Mouse (Mus musculus) layer of hippocampus, adult 8-10 months (tissue): Measurements from ENCODE around the gene A930018P22Rik. TPM values are rescaled to one million over a fixed set of nuclear protein-coding genes. Genes with fewer than 3 reads are reported as not detected.

Experiments used
- DNase-seq, 2 experiments: peaks; one replicate each; pipeline ENCODE4 v3.0.0; 2022; ENCODE audit warnings: low spot score in 2 of 2
- total RNA-seq, 4 experiments: library from RNA; stranded (reverse); gene quantifications; 2 replicates each; pipeline ENCODE4 v1.2.4; 2022

The A930018P22Rik gene
- total RNA-seq, 4 experiments from 2014 or later: 0.54 TPM; not detected in 3

DNA sequence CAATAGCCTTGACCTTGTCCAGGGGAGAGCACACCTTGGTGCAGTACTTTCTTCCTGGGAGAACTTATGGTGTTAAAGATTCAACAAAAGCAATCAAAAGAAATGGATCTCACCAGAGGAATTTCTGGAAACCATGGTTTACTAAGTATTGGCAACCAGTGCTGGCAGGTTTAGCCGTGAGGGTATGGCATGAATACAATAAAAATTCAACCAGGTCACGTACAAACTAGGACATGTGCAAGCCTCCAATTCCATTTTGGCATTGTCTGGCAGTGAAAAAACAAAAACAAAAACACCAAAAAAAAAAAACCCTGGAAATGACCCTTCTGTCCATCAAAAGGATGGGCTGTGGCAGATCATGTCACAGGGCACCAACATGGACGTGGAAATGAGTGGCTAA, 31.3 kb downstream of the A930018P22Rik start:
- no peak for DNase-seq

DNA sequence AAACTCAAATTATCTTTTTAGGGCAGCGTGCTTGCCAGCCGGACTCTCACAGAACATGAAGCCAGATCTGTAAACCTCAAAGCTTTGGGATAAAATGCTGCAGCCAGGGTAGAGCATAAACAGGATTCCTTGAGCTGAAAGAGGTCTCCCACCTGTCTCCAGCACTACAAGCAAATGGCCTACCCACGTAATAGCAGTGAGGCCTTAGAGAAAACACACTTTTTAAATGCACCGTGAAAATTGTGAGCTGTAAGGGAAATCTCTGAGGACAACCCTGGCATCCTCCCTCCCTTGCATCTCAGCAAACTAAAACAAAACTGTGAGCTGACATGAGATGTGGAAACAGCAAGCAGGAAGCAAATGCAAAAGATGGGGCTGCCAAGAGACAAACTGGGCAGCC, 35.3 kb downstream of the A930018P22Rik start:
- DNase-seq: no peak

DNA sequence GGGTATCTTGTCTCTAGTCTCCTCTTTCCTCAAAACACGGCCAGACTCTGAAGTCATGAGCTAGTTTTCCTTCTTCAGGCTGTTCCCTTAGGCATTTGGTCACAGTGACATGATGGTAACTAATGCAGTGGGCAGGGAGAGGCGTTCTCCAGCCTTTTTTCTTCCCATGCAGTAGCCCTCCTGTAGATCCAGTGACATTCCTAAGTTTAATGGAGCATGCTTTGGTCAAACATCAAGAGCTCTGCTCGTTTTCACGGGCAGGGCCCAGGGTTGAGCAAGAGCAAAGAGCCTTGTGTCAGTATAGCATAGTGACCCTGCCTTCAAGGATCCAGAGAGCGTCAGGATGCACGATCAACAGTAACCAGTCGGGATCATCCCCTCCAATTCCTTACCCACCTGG, 40.8 kb downstream of the A930018P22Rik start:
- no peak for DNase-seq

DNA sequence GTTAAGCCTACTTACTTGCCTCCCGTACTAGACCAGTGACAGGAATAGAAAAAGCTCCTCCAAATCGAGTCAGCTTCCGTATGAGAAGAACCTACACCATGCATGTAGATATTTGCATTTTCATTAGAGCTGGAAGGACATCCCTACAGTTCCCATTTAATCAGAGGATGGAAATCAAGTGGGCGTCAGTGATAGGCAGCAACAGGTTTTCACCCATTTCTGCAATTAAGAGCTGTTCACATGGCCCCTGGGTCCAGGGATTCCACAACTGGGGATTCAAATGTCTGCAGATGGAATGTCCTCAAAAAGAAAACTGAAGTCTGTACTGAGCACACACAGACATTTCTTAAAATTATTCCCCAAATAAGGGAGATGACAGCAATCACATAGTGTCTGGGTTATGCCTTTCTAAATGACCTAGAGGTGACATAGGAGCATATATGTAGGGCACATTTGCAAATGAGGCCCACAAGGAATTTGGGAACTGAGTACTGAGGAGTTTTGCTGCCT, 41.5 kb downstream of the A930018P22Rik start:
- DNase-seq: no peak

DNA sequence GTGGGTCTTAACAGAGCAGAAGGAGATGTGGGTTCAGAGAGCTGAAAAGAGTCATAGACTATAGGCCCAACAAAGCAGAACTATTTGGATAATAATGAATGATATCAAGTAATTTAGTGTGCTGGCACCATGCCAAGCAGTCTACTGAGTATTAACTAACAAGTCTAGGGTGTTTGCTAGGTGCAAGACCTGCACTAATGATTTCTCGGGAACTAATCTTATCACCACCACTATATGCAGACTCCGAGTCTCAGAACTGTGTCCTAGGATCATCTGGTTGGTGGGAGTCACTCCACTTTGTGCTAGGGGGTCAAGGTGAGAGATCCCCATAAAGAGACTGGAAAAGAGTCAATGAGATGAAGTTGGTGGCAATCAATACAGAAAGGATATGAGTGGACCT, 43.1 kb downstream of the A930018P22Rik start:
- DNase-seq: no peak

DNA sequence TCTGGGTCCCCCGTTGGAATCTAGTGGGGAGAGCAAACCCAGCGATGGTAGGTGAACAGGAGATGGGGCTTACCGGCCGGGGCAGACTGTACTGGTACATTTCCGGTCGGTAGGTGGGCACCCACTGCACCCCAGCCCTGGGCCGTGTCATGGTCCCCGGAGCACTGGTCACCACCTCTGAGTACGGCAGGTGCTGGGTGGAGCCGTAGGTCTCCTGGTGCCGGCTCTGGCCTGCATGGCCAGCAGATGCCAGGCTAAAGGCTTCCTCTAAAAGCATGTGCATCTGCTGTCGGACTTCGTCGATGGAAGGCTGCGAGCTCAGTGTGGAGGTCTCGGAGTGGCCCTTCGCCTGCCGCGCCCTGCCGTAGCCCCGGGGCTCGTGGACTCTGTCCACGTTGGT, 45.2 kb downstream of the A930018P22Rik start:
- no peak for DNase-seq

DNA sequence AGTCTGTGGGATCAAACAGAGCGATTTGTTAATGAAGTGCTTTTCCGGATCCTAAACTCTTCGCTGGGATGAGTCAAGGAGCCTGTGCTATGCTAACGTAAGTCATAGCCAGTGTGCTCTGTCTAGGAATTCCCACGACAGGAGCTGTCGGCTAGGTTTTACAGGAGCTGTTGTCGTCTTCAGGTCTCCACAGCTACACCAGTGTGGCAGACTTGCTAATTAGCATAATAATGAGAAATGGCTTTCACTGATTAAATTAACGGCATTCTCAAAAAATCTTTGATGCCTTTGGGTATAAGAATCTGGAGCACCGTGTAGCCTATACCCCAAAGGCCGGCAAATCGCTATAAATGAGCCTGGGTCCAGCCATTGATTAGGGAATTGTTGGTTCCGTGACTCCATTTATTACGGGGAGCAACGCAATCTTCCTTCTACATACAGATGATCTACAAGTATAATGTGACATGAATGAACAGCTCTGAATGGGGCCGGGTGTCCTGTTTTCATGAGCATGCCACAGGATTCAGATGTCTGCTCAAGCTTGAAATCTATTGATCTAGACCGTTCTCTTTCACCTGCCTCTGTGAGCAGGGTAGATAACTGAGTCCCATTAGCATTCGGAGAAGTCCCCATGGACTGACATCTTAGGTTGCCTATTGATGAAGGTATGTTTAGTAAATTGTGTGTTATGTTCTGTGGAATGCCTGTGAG, 45.8 kb downstream of the A930018P22Rik start:
- DNase-seq: no peak

DNA sequence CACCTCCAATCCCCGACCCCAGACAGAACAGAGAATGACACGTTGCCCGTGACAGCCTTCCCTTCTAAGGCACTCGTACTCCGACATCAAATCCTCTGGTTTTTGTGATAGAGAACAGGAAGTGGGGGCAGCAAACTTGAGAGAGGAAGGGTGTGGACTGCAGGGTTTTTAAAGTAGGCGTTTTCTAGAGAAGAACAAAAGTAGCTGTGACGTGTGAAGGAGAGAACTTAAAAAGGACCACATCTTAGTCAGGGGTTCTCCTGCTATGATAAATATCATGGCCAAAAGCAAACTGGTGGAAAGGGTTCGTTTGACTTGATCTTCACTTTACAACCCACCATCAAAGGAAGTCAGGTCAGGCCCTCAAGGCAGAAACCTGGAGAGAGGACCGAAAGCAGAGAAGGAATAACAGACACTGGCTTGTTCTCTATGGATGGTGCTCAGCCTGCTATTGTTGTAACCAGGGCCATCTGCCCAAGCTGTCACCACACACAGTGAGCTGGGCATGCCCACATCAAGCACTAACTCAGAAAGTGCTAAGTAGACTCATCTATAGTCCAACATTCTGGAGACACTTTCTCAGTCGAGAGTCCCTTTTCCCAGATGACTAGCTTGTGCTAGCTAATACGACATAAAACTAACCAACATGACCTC, 50.3 kb downstream of the A930018P22Rik start:
- no peak for DNase-seq

DNA sequence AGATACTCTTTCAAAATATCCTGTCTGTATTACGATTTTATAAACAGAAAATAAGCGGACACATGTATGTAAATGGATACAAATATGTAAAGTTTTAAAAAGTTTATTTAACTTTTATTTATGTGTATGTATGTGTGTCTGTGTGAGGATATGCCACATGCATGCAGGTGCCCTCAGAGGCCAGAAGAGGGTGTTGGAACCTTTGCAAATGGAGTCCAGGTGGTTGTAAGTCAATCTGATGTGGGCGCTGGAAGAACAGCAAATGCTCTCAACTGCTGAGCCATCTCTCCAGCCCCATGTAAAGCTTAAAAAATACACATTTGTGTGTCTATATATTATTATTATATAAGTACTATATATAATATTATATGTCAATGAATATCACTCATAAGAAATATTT, 50.9 kb downstream of the A930018P22Rik start:
- no peak for DNase-seq

Other genes with a start within 250 kb of the A930018P22Rik start
- 10 to 100 TPM; 16.1 to 29.7 (median 21.3) TPM for gene Lmo2, start 164.8 kb upstream of the A930018P22Rik start, total RNA-seq
- 10 to 100 TPM; 42.1 to 51.9 (median 47.6) TPM for gene Fbxo3, start 95.0 kb upstream of the A930018P22Rik start, total RNA-seq
- under 1 TPM in 1 of 4 experiments, not detected in 3; 0.53 TPM for gene 4931422A03Rik, start 94.4 kb upstream of the A930018P22Rik start, total RNA-seq
- under 1 TPM; 0.28 to 0.81 (median 0.60) TPM for gene Gm10912, start 56.9 kb upstream of the A930018P22Rik start, total RNA-seq
- gene Gm10799, start 54.2 kb upstream of the A930018P22Rik start, total RNA-seq: not detected
- gene Cd59b, start 52.9 kb upstream of the A930018P22Rik start, total RNA-seq: 1 to 10 TPM in 2 of 4 experiments, under 1 TPM in 1, not detected in 1; 0.85 to 2.1 (median 1.6) TPM
- gene Cd59a, start 27.0 kb upstream of the A930018P22Rik start, total RNA-seq: 1 to 10 TPM; 3.9 to 7.6 (median 5.0) TPM